15 mouse cellular contexts compared by ENCODE assay signal in genomic region chr5:123298526-123298925, GRCm38 (mm10). TPM values are rescaled to one million over a fixed set of nuclear protein-coding genes. Genes with fewer than 3 reads are reported as not detected.
DNase-seq lines count a peak whose midpoint lies in the region; ATAC-seq and TF ChIP-seq lines count a peak whose summit lies in the region.
"Had no signal": no experiment of that assay in that cellular context is flagged by ENCODE, and none has a peak within 500 bp of the region (broad histone marks: within the 10 kb centered on the region; RNA-seq: fewer than 3 reads in every experiment).

No protein-coding gene starts in this region.

- TF ChIP-seq CTCF in hindbrain, postnatal 0 days (IDR thresholded peaks at IDR 0.05; ENCODE audit: low read depth) = peak; percentile 63
- TF ChIP-seq CTCF in midbrain, postnatal 0 days (IDR thresholded peaks at IDR 0.05) = peak; percentile 58
- peak; percentile 29; the same call in 1 of the 2 replicates for TF ChIP-seq CTCF in brain, embryonic 14.5 days (IDR thresholded peaks at IDR 0.05; ENCODE audit: borderline replicate concordance, extremely low read depth, insufficient read depth, insufficient read length)

- WGBS in hindbrain, postnatal 0 days = 87% methylated on average over 6 of the region's 6 CpGs
- WGBS in hindbrain, embryonic 12.5 days = 90% methylated on average over 6 of the region's 6 CpGs
- 93% methylated on average over 6 of the region's 6 CpGs for WGBS in midbrain, postnatal 0 days
- WGBS in midbrain, embryonic 15.5 days = 92% methylated on average over 6 of the region's 6 CpGs

- no peak for DNase-seq in hindbrain, postnatal 0 days (ENCODE audit: low spot score)
- DNase-seq in midbrain, postnatal 0 days (ENCODE audit: low spot score) = no peak
- no peak for DNase-seq in brain, embryonic 14.5 days (ENCODE audit: low read depth)
- no peak for DNase-seq in adrenal gland, postnatal 25 days
- DNase-seq in layer of hippocampus, postnatal 25 days (ENCODE audit: extremely low spot score in 1 of 2, low spot score in 1 of 2) = no peak
- DNase-seq: cerebellum, postnatal 36 days; gastrocnemius, postnatal 36 days; heart, postnatal 14 days; lung, postnatal 14 days had no signal

- no peaks in the 10 kb centered on the region for H3K9me3 ChIP-seq in hindbrain, postnatal 0 days (ENCODE audit: low read length)
- no peaks in the 10 kb centered on the region for H3K9me3 ChIP-seq in hindbrain, embryonic 12.5 days (replicated peaks)
- no peaks in the 10 kb centered on the region for H3K9me3 ChIP-seq in midbrain, postnatal 0 days (ENCODE audit: low read length)
- no peaks in the 10 kb centered on the region for H3K9me3 ChIP-seq in midbrain, embryonic 15.5 days
- H3K9me3 ChIP-seq: limb, embryonic 10.5 days had no signal

- no peak for TF ChIP-seq POLR2A in brain, embryonic 14.5 days (IDR thresholded peaks at IDR 0.05; ENCODE audit: borderline replicate concordance, extremely low read depth, insufficient read depth, insufficient read length, poor library complexity, severe bottlenecking)

- no peak overlapping the region for H3K27ac ChIP-seq in hindbrain, postnatal 0 days
- no peak overlapping the region for H3K27ac ChIP-seq in hindbrain, embryonic 12.5 days
- H3K27ac ChIP-seq in midbrain, postnatal 0 days (ENCODE audit: low read depth, low read length) = no peak overlapping the region
- H3K27ac ChIP-seq in midbrain, embryonic 15.5 days = no peak overlapping the region
- H3K27ac ChIP-seq: limb, embryonic 10.5 days had no signal

- peaks cover 7% of the 10 kb centered on the region for H3K4me1 ChIP-seq in hindbrain, postnatal 0 days (ENCODE audit: insufficient read depth, low read length)
- peaks cover 26% of the 10 kb centered on the region for H3K4me1 ChIP-seq in hindbrain, embryonic 12.5 days
- H3K4me1 ChIP-seq in midbrain, postnatal 0 days (ENCODE audit: insufficient read depth, low read length) = no peaks in the 10 kb centered on the region
- peaks cover 10% of the 10 kb centered on the region; the same call in 1 of the 2 replicates for H3K4me1 ChIP-seq in midbrain, embryonic 15.5 days

- no peak overlapping the region for H3K4me3 ChIP-seq in hindbrain, postnatal 0 days (ENCODE audit: low read length)
- no peak overlapping the region for H3K4me3 ChIP-seq in hindbrain, embryonic 12.5 days
- no peak overlapping the region for H3K4me3 ChIP-seq in midbrain, postnatal 0 days (ENCODE audit: low read depth, low read length)
- H3K4me3 ChIP-seq in midbrain, embryonic 15.5 days = no peak overlapping the region
- H3K4me3 ChIP-seq: limb, embryonic 10.5 days; myocyte had no signal

- no peaks in the 10 kb centered on the region for H3K36me3 ChIP-seq in hindbrain, postnatal 0 days (ENCODE audit: insufficient read depth, low read length)
- no peaks in the 10 kb centered on the region for H3K36me3 ChIP-seq in hindbrain, embryonic 12.5 days
- H3K36me3 ChIP-seq in midbrain, postnatal 0 days (ENCODE audit: insufficient read depth, low read length) = no peaks in the 10 kb centered on the region
- H3K36me3 ChIP-seq in midbrain, embryonic 15.5 days (replicated peaks) = no peaks in the 10 kb centered on the region
- H3K36me3 ChIP-seq: limb, embryonic 10.5 days had no signal

- no peaks in the 10 kb centered on the region for H3K27me3 ChIP-seq in hindbrain, postnatal 0 days (ENCODE audit: insufficient read depth, low read length)
- H3K27me3 ChIP-seq in hindbrain, embryonic 12.5 days = peaks cover 3% of the 10 kb centered on the region; the same call in 1 of the 2 replicates
- H3K27me3 ChIP-seq in midbrain, postnatal 0 days (ENCODE audit: insufficient read depth, low read length) = no peaks in the 10 kb centered on the region
- no peaks in the 10 kb centered on the region for H3K27me3 ChIP-seq in midbrain, embryonic 15.5 days (replicated peaks)

- no peak for ATAC-seq in hindbrain, postnatal 0 days
- ATAC-seq in hindbrain, embryonic 12.5 days (ENCODE audit: low FRiP score) = no peak
- ATAC-seq in midbrain, postnatal 0 days (ENCODE audit: low FRiP score) = no peak
- ATAC-seq in midbrain, embryonic 15.5 days (replicated peaks) = no peak
- ATAC-seq: intestine, embryonic 16.5 days; Patski had no signal

- no peak overlapping the region for H3K4me2 ChIP-seq in hindbrain, postnatal 0 days (ENCODE audit: low read depth, low read length)
- no peak overlapping the region for H3K4me2 ChIP-seq in hindbrain, embryonic 12.5 days (replicated peaks)
- no peak overlapping the region for H3K4me2 ChIP-seq in midbrain, postnatal 0 days (ENCODE audit: low read depth, low read length, poor library complexity, severe bottlenecking)
- no peak overlapping the region for H3K4me2 ChIP-seq in midbrain, embryonic 15.5 days

- no peak overlapping the region for H3K9ac ChIP-seq in hindbrain, postnatal 0 days (replicated peaks; ENCODE audit: low read length)
- H3K9ac ChIP-seq in hindbrain, embryonic 12.5 days = no peak overlapping the region
- H3K9ac ChIP-seq in midbrain, postnatal 0 days (replicated peaks; ENCODE audit: low read length, poor library complexity, severe bottlenecking) = no peak overlapping the region
- H3K9ac ChIP-seq in midbrain, embryonic 15.5 days = no peak overlapping the region

RNA-seq across cellular contexts. Expression of gene Bcl7a, which starts 45.1 kb away (rescaled TPM):
- 42.4 and 42.6 TPM in 2 replicates for total RNA-seq in hindbrain, postnatal 0 days (2014; rRNA removed)
- polyA plus RNA-seq in hindbrain, postnatal 0 days (2015; fragmentation: Nextera tagmentation; extraction: Ambion mirVana) = 25.1 and 25.6 TPM in 2 replicates
- polyA plus RNA-seq in hindbrain, embryonic 12.5 days (2016; fragmentation: Nextera tagmentation; extraction: Ambion mirVana) = 56.6 and 59.9 TPM in 2 replicates
- 33.5 and 40.7 TPM in 2 replicates for total RNA-seq in midbrain, postnatal 0 days (2014; rRNA removed)
- 21.4 and 21.6 TPM in 2 replicates for polyA plus RNA-seq in midbrain, postnatal 0 days (2015; fragmentation: Nextera tagmentation; extraction: Ambion mirVana)
- polyA plus RNA-seq in midbrain, embryonic 15.5 days (2015; fragmentation: Nextera tagmentation; extraction: Ambion mirVana) = 35.9 and 39.6 TPM in 2 replicates
- 46.4 and 53.2 TPM in 2 replicates for polyA plus RNA-seq in brain, embryonic 14.5 days (2012; rRNA removed)
- 13.7 and 15.4 TPM in 2 replicates for total RNA-seq in adrenal gland, postnatal 25 days (2021)
- total RNA-seq in layer of hippocampus, postnatal 25 days (2021) = 10 to 100 TPM; 68.7 to 70.3 TPM

RNA-seq across cellular contexts. Expression of gene Wdr66, which starts 46.6 kb away (rescaled TPM):
- 2.4 and 2.8 TPM in 2 replicates for total RNA-seq in hindbrain, postnatal 0 days (2014; rRNA removed)
- 0.69 and 1.4 TPM in 2 replicates for polyA plus RNA-seq in hindbrain, postnatal 0 days (2015; fragmentation: Nextera tagmentation; extraction: Ambion mirVana)
- polyA plus RNA-seq in hindbrain, embryonic 12.5 days (2016; fragmentation: Nextera tagmentation; extraction: Ambion mirVana) = 3.7 and 6.0 TPM in 2 replicates
- 2.2 and 3.3 TPM in 2 replicates for total RNA-seq in midbrain, postnatal 0 days (2014; rRNA removed)
- polyA plus RNA-seq in midbrain, postnatal 0 days (2015; fragmentation: Nextera tagmentation; extraction: Ambion mirVana) = 1.4 and 2.0 TPM in 2 replicates
- polyA plus RNA-seq in midbrain, embryonic 15.5 days (2015; fragmentation: Nextera tagmentation; extraction: Ambion mirVana) = 1.3 and 1.5 TPM in 2 replicates
- 2.1 and 2.7 TPM in 2 replicates for polyA plus RNA-seq in brain, embryonic 14.5 days (2012; rRNA removed)
- total RNA-seq in adrenal gland, postnatal 25 days (2021) = 1.3 and 1.6 TPM in 2 replicates
- 1 to 10 TPM; 2.8 to 3.2 TPM for total RNA-seq in layer of hippocampus, postnatal 25 days (2021)
